Mouse (Mus musculus): ENCODE measurements around the gene Slc38a3. TPM values are rescaled to one million over a fixed set of nuclear protein-coding genes. Genes with fewer than 3 reads are reported as not detected.
A peak's percentile ranks its signal among the peaks of the same experiment; 100 is the strongest.

Slc38a3 gene
- polyA plus RNA-seq, 1 experiment from 2014 or later, result 32.9 TPM

GRCm38 (mm10) chr9:107633091-107633660 lies 36.2 kb downstream of the Slc38a3 start:
- 2% methylated on average over 33 of the region's 33 CpGs for WGBS
- Histone ChIP-seq H3K9me3 (replicated peaks; ENCODE audit: control insufficient read depth, low read length) (no peaks in the 10 kb centered on the region), H3K4me3 (ENCODE audit: low read depth, low read length) (peak overlapping the region; percentile 79), H3K9ac (ENCODE audit: low read length) (peak overlapping the region; percentile 78), H3K36me3 (ENCODE audit: control insufficient read depth, insufficient read depth, low read length) (0 out of 2 replicates have a peak, but pooled peaks cover 9% of the 10 kb centered on the region), H3K4me1 (ENCODE audit: control insufficient read depth, insufficient read depth, low read length) (peaks cover 62% of the 10 kb centered on the region), H3K27ac (ENCODE audit: low read depth, low read length) (peak overlapping the region; percentile 96), H3K4me2 (ENCODE audit: low read length) (peak overlapping the region; percentile 92), H3K27me3 (replicated peaks; ENCODE audit: control insufficient read depth, insufficient read depth, low read length) (no peaks in the 10 kb centered on the region)
- ATAC-seq (peak; percentile 25), DNase-seq (ENCODE audit: low spot score) (peak; percentile 80)

- DNase-seq (ENCODE audit: low spot score) (no peak), ATAC-seq (no peak)
- 9% methylated on average over 6 of the region's 6 CpGs for WGBS
Observed at GRCm38 (mm10) chr9:107632478-107632877, 36.9 kb downstream of the Slc38a3 start.

GRCm38 (mm10) chr9:107631861-107632260 lies 37.5 kb downstream of the Slc38a3 start:
- Histone ChIP-seq H3K36me3 (ENCODE audit: control insufficient read depth, insufficient read depth, low read length) (0 out of 2 replicates have a peak, but pooled peaks cover 9% of the 10 kb centered on the region), H3K27ac (ENCODE audit: low read depth, low read length) (peak overlapping the region; percentile 96), H3K4me3 (ENCODE audit: low read depth, low read length) (peak overlapping the region; percentile 79; the same call in 1 of the 2 replicates), H3K4me1 (ENCODE audit: control insufficient read depth, insufficient read depth, low read length) (peaks cover 66% of the 10 kb centered on the region), H3K27me3 (replicated peaks; ENCODE audit: control insufficient read depth, insufficient read depth, low read length) (no peaks in the 10 kb centered on the region), H3K9ac (ENCODE audit: low read length) (peak overlapping the region; percentile 78), H3K9me3 (replicated peaks; ENCODE audit: control insufficient read depth, low read length) (no peaks in the 10 kb centered on the region), H3K4me2 (ENCODE audit: low read length) (peak overlapping the region; percentile 92)
- 51% methylated on average over 8 of the region's 8 CpGs for WGBS
- no peak for ATAC-seq
- no peak for DNase-seq (ENCODE audit: low spot score)

More at GRCm38 (mm10) chr9:107632478-107632877, 36.9 kb downstream of the Slc38a3 start:
- H3K27ac ChIP-seq (ENCODE audit: low read depth, low read length), result peak overlapping the region; percentile 96
- peaks cover 66% of the 10 kb centered on the region for H3K4me1 ChIP-seq (ENCODE audit: control insufficient read depth, insufficient read depth, low read length)
- H3K27me3 ChIP-seq (replicated peaks; ENCODE audit: control insufficient read depth, insufficient read depth, low read length), result no peaks in the 10 kb centered on the region
- H3K9ac ChIP-seq (ENCODE audit: low read length), result peak overlapping the region; percentile 78
- peak overlapping the region; percentile 92 for H3K4me2 ChIP-seq (ENCODE audit: low read length)
- H3K4me3 ChIP-seq (ENCODE audit: low read depth, low read length), result peak overlapping the region; percentile 79
- H3K36me3 ChIP-seq (ENCODE audit: control insufficient read depth, insufficient read depth, low read length), result 0 out of 2 replicates have a peak, but pooled peaks cover 9% of the 10 kb centered on the region
- no peaks in the 10 kb centered on the region for H3K9me3 ChIP-seq (replicated peaks; ENCODE audit: control insufficient read depth, low read length)

- no peak overlapping the region; the same call in 1 of the 2 replicates for H3K4me3 ChIP-seq (ENCODE audit: low read depth, low read length)
- DNase-seq (ENCODE audit: low spot score), result no peak
- 18% methylated on average over 9 of the region's 9 CpGs for WGBS
- peaks cover 67% of the 10 kb centered on the region for H3K4me1 ChIP-seq (ENCODE audit: control insufficient read depth, insufficient read depth, low read length)
- H3K9me3 ChIP-seq (replicated peaks; ENCODE audit: control insufficient read depth, low read length), result no peaks in the 10 kb centered on the region
- H3K4me2 ChIP-seq (ENCODE audit: low read length), result peak overlapping the region; percentile 92
- H3K9ac ChIP-seq (ENCODE audit: low read length), result peak overlapping the region; percentile 78; the same call in 1 of the 2 replicates
- H3K27me3 ChIP-seq (replicated peaks; ENCODE audit: control insufficient read depth, insufficient read depth, low read length), result no peaks in the 10 kb centered on the region
- no peak for ATAC-seq
- peak overlapping the region; percentile 96 for H3K27ac ChIP-seq (ENCODE audit: low read depth, low read length)
- H3K36me3 ChIP-seq (ENCODE audit: control insufficient read depth, insufficient read depth, low read length), result 0 out of 2 replicates have a peak, but pooled peaks cover 9% of the 10 kb centered on the region
Observed at GRCm38 (mm10) chr9:107631311-107631826, 38.0 kb downstream of the Slc38a3 start.

GRCm38 (mm10) chr9:107630576-107630975 lies 38.8 kb downstream of the Slc38a3 start:
- H3K9me3 ChIP-seq (replicated peaks; ENCODE audit: control insufficient read depth, low read length), result no peaks in the 10 kb centered on the region
- H3K4me3 ChIP-seq (ENCODE audit: low read depth, low read length), result 0 out of 2 replicates have a peak overlapping the region, but pooled peaks have one; percentile 7
- peaks cover 69% of the 10 kb centered on the region for H3K4me1 ChIP-seq (ENCODE audit: control insufficient read depth, insufficient read depth, low read length)
- peak overlapping the region; percentile 96 for H3K27ac ChIP-seq (ENCODE audit: low read depth, low read length)
- no peaks in the 10 kb centered on the region for H3K27me3 ChIP-seq (replicated peaks; ENCODE audit: control insufficient read depth, insufficient read depth, low read length)
- H3K4me2 ChIP-seq (ENCODE audit: low read length), result peak overlapping the region; percentile 48
- DNase-seq (ENCODE audit: low spot score), result peak; percentile 92
- peak; percentile 36 for ATAC-seq
- H3K9ac ChIP-seq (ENCODE audit: low read length), result peak overlapping the region; percentile 69
- 0 out of 2 replicates have a peak, but pooled peaks cover 9% of the 10 kb centered on the region for H3K36me3 ChIP-seq (ENCODE audit: control insufficient read depth, insufficient read depth, low read length)
- WGBS, result 0% methylated on average over 4 of the region's 4 CpGs

- peak; percentile 69 for DNase-seq (ENCODE audit: low spot score)
Observed at GRCm38 (mm10) chr9:107629901-107630425, 39.4 kb downstream of the Slc38a3 start.

GRCm38 (mm10) chr9:107629411-107629730 lies 40.0 kb downstream of the Slc38a3 start:
- DNase-seq (ENCODE audit: low spot score) (no peak), ATAC-seq (no peak)
- Histone ChIP-seq H3K27me3 (replicated peaks; ENCODE audit: control insufficient read depth, insufficient read depth, low read length) (no peaks in the 10 kb centered on the region), H3K4me2 (ENCODE audit: low read length) (peak overlapping the region; percentile 48), H3K36me3 (ENCODE audit: control insufficient read depth, insufficient read depth, low read length) (peaks cover 18% of the 10 kb centered on the region), H3K27ac (ENCODE audit: low read depth, low read length) (peak overlapping the region; percentile 96), H3K4me3 (ENCODE audit: low read depth, low read length) (no peak overlapping the region), H3K9ac (ENCODE audit: low read length) (peak overlapping the region; percentile 69), H3K4me1 (ENCODE audit: control insufficient read depth, insufficient read depth, low read length) (peaks cover 69% of the 10 kb centered on the region), H3K9me3 (replicated peaks; ENCODE audit: control insufficient read depth, low read length) (no peaks in the 10 kb centered on the region)
- WGBS, result 12% methylated on average over 4 of the region's 4 CpGs

More at GRCm38 (mm10) chr9:107629901-107630425, 39.4 kb downstream of the Slc38a3 start:
- peaks cover 14% of the 10 kb centered on the region for H3K36me3 ChIP-seq (ENCODE audit: control insufficient read depth, insufficient read depth, low read length)
- no peaks in the 10 kb centered on the region for H3K27me3 ChIP-seq (replicated peaks; ENCODE audit: control insufficient read depth, insufficient read depth, low read length)
- peak overlapping the region; percentile 96 for H3K27ac ChIP-seq (ENCODE audit: low read depth, low read length)
- WGBS, result 4% methylated on average over 14 of the region's 14 CpGs
- peak overlapping the region; percentile 48 for H3K4me2 ChIP-seq (ENCODE audit: low read length)
- H3K4me1 ChIP-seq (ENCODE audit: control insufficient read depth, insufficient read depth, low read length), result peaks cover 69% of the 10 kb centered on the region
- peak overlapping the region; percentile 69 for H3K9ac ChIP-seq (ENCODE audit: low read length)
- H3K9me3 ChIP-seq (replicated peaks; ENCODE audit: control insufficient read depth, low read length), result no peaks in the 10 kb centered on the region
- peak; percentile 8; the same call in 1 of the 2 replicates for ATAC-seq
- H3K4me3 ChIP-seq (ENCODE audit: low read depth, low read length), result peak overlapping the region; percentile 7; the same call in 1 of the 2 replicates

- Histone ChIP-seq H3K4me1 (ENCODE audit: control insufficient read depth, insufficient read depth, low read length) (peaks cover 69% of the 10 kb centered on the region), H3K9me3 (replicated peaks; ENCODE audit: control insufficient read depth, low read length) (no peaks in the 10 kb centered on the region), H3K27ac (ENCODE audit: low read depth, low read length) (peak overlapping the region; percentile 96), H3K9ac (ENCODE audit: low read length) (peak overlapping the region; percentile 69), H3K4me2 (ENCODE audit: low read length) (peak overlapping the region; percentile 48), H3K36me3 (ENCODE audit: control insufficient read depth, insufficient read depth, low read length) (peaks cover 23% of the 10 kb centered on the region), H3K4me3 (ENCODE audit: low read depth, low read length) (no peak overlapping the region), H3K27me3 (replicated peaks; ENCODE audit: control insufficient read depth, insufficient read depth, low read length) (no peaks in the 10 kb centered on the region)
- 34% methylated on average over 13 of the region's 15 CpGs for WGBS
- ATAC-seq (no peak), DNase-seq (ENCODE audit: low spot score) (no peak)
Observed at GRCm38 (mm10) chr9:107628721-107629410, 40.5 kb downstream of the Slc38a3 start.
